Mouse (Mus musculus) gastrocnemius, adult 2 months (tissue): ENCODE results near the gene Smad3. TPM values are rescaled to one million over a fixed set of nuclear protein-coding genes. Genes with fewer than 3 reads are reported as not detected.

Experiments used
- DNase-seq: peaks from one replicate; pipeline ENCODE4 v3.0.0; 2022
- H3K27ac ChIP-seq: fragments of 200-600 bp; 2 replicates; pipeline ENCODE4 v1.8.1; 2022; ENCODE audit warnings: mild to moderate bottlenecking
- H3K4me3 ChIP-seq: fragments of 200-600 bp; 2 replicates; pipeline ENCODE4 v1.8.1; 2022; ENCODE audit warnings: mild to moderate bottlenecking, moderate library complexity
- CTCF ChIP-seq: fragments of 200-600 bp; IDR thresholded peaks from 2 replicates; pipeline ENCODE4 v1.8.1; 2022; ENCODE audit warnings: antibody characterized with exemption, mild to moderate bottlenecking, moderate library complexity
- intact Hi-C: fragments of 180-260 bp; cut with DNase I; formaldehyde crosslinking; loops from one replicate; pipeline ENCODE4 v1.15.1; 2025
- total RNA-seq, 2 experiments: library from RNA; stranded (reverse); gene quantifications; 2 replicates each; pipeline ENCODE4 v1.2.3; 2021

Smad3 gene
- total RNA-seq, 2 experiments from 2014 or later: 61.7 to 75.3 TPM

DNA sequence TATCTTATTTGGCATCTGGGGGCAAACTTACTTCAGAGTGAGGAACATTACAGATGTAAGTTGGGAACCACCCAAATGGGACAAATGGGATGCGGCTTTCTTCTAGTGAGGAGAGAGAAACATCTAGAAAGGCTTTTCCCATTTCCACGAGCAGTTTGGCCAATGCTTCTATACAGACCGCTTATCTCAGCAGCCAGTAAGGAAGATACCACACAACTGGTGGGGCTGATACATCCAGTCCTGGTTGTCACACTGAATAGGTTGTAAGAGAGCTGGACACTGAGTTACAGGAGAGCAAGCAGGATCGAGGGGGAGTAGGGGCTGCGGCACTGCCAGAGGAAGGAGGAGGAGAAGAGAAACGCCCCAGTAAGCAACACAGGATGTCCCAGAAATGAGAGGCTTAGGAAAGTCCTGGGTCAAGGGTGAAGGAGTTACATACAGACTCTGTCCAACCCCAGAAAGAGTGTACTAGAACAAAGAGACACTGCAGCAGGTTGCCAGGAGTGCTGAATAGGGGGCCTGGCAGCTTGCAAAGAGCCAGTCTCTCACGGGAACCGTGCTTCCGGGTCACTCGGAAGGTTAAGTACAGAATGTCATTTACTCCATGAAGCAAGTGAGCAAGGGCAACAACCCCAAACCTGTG is 61.2 kb downstream of the Smad3 start:
- no peak for TF ChIP-seq CTCF
- intact Hi-C loops: loop anchor here (2.0 kb wide), 1 partner anchor 24 kb away; no protein-coding TSS in a partner anchor
- Histone ChIP-seq H3K4me3 (no peak overlapping the region), H3K27ac (peak overlapping the region; percentile 46)
- no peak for DNase-seq

DNA sequence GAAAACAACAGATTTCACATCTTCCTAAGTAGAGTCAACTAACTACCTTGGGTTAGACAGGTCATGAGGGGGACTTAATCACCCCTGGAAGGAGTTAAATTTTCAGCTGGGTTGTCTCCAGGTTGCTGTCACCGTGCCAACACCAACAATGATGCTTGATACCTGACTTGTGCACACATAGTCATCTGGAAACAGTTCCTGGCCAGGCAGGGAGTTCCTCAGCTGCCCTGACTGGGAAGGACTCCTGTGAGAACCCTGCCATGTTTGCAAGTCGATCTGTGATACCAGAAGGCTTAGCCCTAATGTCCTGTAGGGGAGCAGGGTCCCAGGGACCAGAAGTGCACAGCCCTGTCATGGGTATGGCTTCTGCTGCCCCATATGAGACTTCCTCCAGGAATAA is 65.8 kb downstream of the Smad3 start:
- DNase-seq: no peak
- Histone ChIP-seq H3K27ac (no peak overlapping the region), H3K4me3 (no peak overlapping the region)
- no peak for TF ChIP-seq CTCF
- intact Hi-C loops: no loop called here

DNA sequence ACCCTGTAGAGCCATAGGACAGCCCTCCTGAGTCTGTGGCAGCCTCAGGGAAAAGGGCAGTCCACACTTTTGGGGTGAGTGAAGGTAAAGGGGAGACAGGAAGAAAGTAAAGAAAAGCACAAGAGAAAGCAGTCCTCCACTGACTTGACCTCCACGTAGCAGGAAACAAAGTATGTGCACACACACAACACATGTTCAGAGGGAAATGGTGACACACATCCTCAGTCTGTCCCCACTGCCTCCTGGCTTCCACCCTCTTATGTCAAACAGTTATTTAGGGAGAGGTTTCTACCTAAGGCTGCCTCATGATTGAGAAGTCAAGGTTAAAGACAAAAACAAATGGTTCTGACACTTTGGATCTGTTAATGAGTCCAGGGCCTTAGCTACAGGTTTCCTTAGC is 67.3 kb downstream of the Smad3 start:
- DNase-seq: no peak
- Histone ChIP-seq H3K27ac (no peak overlapping the region), H3K4me3 (no peak overlapping the region)
- TF ChIP-seq CTCF: no peak
- intact Hi-C loops: no loop called here

DNA sequence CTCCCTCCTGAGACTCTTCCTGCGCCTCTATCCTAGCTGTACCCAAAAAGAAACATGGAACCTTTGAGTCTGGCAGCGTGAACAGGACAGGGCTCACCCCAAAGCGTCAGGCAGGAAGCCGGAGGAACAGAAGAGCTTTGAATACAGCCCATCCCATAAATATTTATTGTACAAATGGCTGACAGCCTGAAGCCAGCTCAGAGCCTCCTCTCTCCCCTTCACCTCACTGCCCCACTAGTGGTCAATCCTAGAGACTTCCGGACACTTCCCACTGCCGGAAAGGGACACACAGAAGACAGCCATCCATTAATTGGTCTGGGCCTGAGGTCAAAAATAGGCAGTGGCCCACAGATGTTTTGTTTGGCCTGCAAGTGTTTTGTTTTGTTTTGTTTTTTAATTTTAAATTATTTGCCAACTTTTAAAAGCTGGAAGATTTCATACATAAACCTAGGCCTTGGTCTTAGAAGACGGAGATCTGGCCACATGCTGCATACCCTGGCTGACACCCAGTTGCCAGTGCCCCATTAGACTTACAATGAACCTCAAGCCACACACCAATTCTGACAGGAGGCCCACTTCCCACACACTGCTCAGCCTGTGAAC is 70.3 kb downstream of the Smad3 start:
- DNase-seq: no peak
- H3K27ac ChIP-seq: peak overlapping the region; percentile 32; the same call in 1 of the 2 replicates
- TF ChIP-seq CTCF: no peak
- intact Hi-C loops: no loop called here
- no peak overlapping the region for H3K4me3 ChIP-seq

DNA sequence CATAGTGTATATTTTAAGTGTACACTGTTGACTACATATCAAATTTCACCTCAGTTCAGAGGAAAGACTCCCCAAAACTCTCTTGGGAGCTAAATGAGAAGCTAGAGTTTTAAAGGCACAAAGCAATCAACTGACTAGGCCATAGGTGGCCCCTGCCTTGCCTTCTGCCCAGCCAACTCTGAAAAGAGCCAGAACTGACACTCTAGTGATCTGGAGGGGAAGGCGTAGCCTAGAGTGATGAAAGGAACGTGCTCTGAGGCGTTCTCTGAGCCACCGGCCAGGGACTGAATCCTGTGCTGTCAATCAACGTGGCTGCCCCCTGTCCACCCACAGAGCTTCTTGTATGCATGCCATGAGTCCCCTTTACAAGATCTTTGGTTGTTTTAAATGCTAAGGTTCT is 72.4 kb downstream of the Smad3 start:
- Histone ChIP-seq H3K27ac (no peak overlapping the region), H3K4me3 (no peak overlapping the region)
- intact Hi-C loops: no loop called here
- no peak for DNase-seq
- no peak for TF ChIP-seq CTCF

DNA sequence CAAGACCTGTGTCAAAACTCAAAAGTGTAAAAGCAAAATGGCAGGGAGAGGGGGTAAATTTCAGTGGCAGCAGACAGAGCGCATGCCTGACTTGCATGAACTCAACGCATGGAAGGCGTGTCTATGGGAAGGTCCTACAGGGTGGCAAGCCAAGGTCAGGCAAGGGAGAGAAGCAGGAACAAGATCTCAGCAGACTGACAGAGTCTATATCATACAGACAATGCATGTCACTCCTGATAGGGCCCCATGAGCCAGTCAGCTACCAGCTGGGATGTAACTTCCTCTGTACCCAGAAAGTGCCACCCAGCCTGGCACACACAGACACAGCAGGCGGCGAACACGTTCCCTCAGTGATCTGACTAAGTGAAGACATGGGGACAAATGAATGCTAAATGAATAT is 73.5 kb downstream of the Smad3 start:
- no peak overlapping the region for H3K4me3 ChIP-seq

DNA sequence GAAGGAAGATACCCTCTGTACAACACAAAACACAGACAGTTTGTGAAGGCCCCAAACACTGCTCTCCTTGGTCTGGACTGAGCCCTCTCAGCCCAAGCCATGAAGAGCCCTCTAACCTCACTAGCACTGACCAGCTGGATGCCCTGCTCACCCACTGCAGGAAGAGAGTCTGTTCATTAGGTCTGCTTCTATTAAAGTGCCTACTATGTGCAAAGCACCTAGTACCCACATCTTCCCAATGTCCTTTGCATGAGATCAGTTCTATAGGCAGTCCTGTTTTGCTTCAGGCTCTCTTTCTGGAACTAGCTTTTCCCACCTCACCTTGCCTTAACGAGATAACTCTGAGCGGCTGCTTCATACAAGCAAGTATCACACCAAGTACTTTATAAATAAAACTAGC is 74.9 kb downstream of the Smad3 start:
- DNase-seq: no peak
- TF ChIP-seq CTCF: no peak
- H3K27ac ChIP-seq: no peak overlapping the region
- no peak overlapping the region for H3K4me3 ChIP-seq
- intact Hi-C loops: no loop called here

More for the DNA sequence above, 73.5 kb downstream of the Smad3 start:
- TF ChIP-seq CTCF: no peak
- no peak overlapping the region for H3K27ac ChIP-seq
- DNase-seq: no peak
- intact Hi-C loops: no loop called here

DNA sequence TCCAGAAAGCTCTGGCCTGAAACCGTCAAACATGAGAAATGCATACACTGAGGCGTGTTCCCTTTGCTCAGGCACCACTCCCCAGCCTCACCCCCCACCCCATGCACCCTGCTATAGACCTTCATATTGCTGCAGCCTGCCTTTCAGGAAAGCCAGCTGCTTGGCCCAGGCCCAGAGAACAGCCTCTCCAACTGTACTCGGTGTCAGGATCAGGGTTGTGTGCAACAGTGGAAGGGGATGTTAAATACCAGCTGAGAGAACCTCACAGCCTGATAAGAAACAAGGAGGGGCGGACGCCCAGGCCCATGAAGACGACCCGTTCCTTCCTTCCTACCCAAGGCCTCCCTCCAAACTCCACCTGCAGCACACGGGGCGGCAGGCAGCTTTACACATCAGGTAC is 75.5 kb downstream of the Smad3 start:
- DNase-seq: no peak
- no peak overlapping the region for H3K27ac ChIP-seq
- intact Hi-C loops: no loop called here
- no peak for TF ChIP-seq CTCF
- no peak overlapping the region for H3K4me3 ChIP-seq

DNA sequence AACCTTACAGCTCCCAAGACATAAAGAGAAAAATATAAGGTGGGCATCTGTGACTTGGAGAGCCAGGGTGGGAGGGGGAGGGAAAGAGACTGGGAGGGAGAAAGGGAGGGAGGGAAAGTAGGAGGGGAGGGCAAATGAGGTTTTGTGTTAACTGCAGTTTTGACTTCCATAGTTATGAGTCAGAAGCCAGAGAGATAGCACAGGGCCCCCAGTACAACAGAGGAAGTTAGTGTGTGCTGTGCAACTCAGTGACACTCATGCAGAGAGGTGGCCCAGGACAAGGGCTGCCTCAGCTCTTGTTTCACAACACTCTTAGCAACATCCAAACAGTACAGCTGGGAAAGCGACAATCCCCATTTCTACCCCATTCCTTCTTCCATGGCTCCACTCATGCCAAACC is 79.7 kb downstream of the Smad3 start:
- no peak for DNase-seq
- TF ChIP-seq CTCF: no peak
- intact Hi-C loops: no loop called here
- Histone ChIP-seq H3K27ac (no peak overlapping the region), H3K4me3 (no peak overlapping the region)

GRCm38 (mm10) chr9:63677621-63678020 is 80.2 kb downstream of the Smad3 start:
- intact Hi-C loops: no loop called here
- peak overlapping the region; percentile 48 for H3K27ac ChIP-seq
- no peak for DNase-seq
- TF ChIP-seq CTCF: no peak
- H3K4me3 ChIP-seq: no peak overlapping the region

GRCm38 (mm10) chr9:63674613-63675012 is 83.2 kb downstream of the Smad3 start:
- peak overlapping the region; percentile 43; the same call in 1 of the 2 replicates for H3K27ac ChIP-seq
- intact Hi-C loops: no loop called here
- no peak overlapping the region for H3K4me3 ChIP-seq
- DNase-seq: no peak
- no peak for TF ChIP-seq CTCF

DNA sequence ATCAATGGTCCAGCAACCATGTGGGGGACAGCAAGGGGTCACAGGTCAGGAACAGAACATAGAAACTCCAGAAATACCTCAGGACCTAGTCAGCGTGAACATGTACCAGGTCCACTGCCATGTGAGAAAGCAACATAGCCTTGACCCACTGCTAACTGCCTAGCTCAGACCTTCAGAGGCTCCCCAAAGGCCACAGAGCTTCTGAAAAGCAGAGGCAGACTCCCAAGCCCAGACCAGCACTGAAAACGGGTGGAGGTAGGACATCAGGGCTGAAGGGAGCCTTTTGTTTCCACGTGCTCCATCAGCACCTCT is 84.3 kb downstream of the Smad3 start:
- intact Hi-C loops: loop anchor here (2.0 kb wide), 1 partner anchor 23 kb away; no protein-coding TSS in a partner anchor
- Histone ChIP-seq H3K27ac (peak overlapping the region; percentile 78), H3K4me3 (no peak overlapping the region)
- DNase-seq: no peak
- TF ChIP-seq CTCF: no peak

DNA sequence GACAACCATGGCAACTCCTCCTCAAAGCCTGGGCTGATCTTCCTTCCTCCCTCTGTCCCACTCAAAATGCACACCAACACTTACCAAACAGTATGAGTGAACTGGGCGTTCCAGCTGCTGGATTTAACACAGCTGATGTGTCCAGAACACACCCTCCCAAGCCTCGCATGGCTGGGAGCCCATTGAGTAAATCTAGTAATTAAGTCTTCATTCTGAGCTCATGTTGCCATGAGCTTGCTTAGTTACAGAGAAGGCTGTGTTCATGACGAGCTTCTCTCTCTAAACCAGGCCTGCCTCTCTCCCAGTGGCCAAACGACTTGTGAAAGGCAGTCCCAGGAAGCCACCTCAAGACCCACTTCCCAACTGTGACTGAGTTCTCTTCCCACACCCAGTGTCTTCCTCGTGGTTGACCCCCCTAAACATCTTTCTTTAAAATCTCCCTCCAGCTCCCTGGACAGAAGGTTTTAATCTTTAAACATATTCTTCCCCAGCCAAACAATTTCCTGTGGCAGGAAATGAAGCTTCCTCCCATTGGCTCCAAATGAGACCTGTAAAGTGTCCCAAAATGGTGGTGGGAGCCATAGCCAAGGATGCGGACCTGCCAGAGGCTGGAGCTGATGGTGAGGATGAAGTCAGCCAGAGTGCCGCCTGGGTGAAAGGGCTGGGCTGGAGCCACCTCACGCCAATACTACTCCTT is 84.8 kb downstream of the Smad3 start:
- Histone ChIP-seq H3K27ac (peak overlapping the region; percentile 78), H3K4me3 (no peak overlapping the region)
- intact Hi-C loops: loop anchor here (2.0 kb wide), 1 partner anchor 24 kb away; no protein-coding TSS in a partner anchor
- no peak for TF ChIP-seq CTCF
- peak; percentile 81 for DNase-seq
